Mouse (Mus musculus) neural tube, embryonic 13.5 days (tissue): ENCODE measurements around the gene Vegfb. TPM values are rescaled to one million over a fixed set of nuclear protein-coding genes. Genes with fewer than 3 reads are reported as not detected.

Experiments
- ATAC-seq: fragments of 200-750 bp; cut with Nextera tagmentation; 2 replicates; pipeline ENCODE4 v1.8.0; 2017; ENCODE audit warnings: low read depth, mild to moderate bottlenecking, moderate TSS enrichment, moderate library complexity
- H3K27ac ChIP-seq: fragments of 300-500 bp; sonication (generic); replicated peaks from 2 replicates; pipeline ENCODE4 v1.5.1; 2015; ENCODE audit warnings: moderate library complexity, mild to moderate bottlenecking, inconsistent platforms
- H3K27me3 ChIP-seq: fragments of 300-500 bp; sonication (generic); 2 replicates; pipeline ENCODE4 v1.6.1; 2015; ENCODE audit warnings: mild to moderate bottlenecking, inconsistent platforms
- H3K36me3 ChIP-seq: fragments of 300-500 bp; sonication (generic); 2 replicates; pipeline ENCODE4 v1.6.1; 2015; ENCODE audit warnings: mild to moderate bottlenecking, inconsistent platforms
- H3K4me1 ChIP-seq: fragments of 300-500 bp; sonication (generic); replicated peaks from 2 replicates; pipeline ENCODE4 v1.6.1; 2015; ENCODE audit warnings: inconsistent platforms
- H3K4me2 ChIP-seq: fragments of 300-500 bp; sonication (generic); 2 replicates; pipeline ENCODE4 v1.6.1; 2015; ENCODE audit warnings: inconsistent platforms, mild to moderate bottlenecking, moderate library complexity
- H3K4me3 ChIP-seq: fragments of 300-500 bp; sonication (generic); 2 replicates; pipeline ENCODE4 v1.5.1; 2015; ENCODE audit warnings: mild to moderate bottlenecking, inconsistent platforms
- H3K9ac ChIP-seq: fragments of 300-500 bp; sonication (generic); 2 replicates; pipeline ENCODE4 v1.6.1; 2015; ENCODE audit warnings: moderate library complexity, mild to moderate bottlenecking, inconsistent platforms
- H3K9me3 ChIP-seq: fragments of 300-500 bp; sonication (generic); 2 replicates; pipeline ENCODE4 v1.6.1; 2016; ENCODE audit warnings: inconsistent platforms
- WGBS: fragments of 180-500 bp; shearing (Covaris S2); methylation state at CpG from one replicate; pipeline ENCODE4 v1.1.7; 2015; 5-methylcytosine and 5-hydroxymethylcytosine counted together
- polyA plus RNA-seq: library from polyadenylated mRNA; unstranded; fragments of >200 nt; fragmentation: Nextera tagmentation; extraction: Ambion mirVana; gene quantifications from 2 replicates; pipeline ENCODE4 v1.2.1, GENCODE M21; 2015

Vegfb gene
- polyA plus RNA-seq, 1 experiment from 2014 or later, result 39.3 TPM

- Histone ChIP-seq H3K9ac (peak overlapping the region; percentile 75), H3K9me3 (no peaks in the 10 kb centered on the region), H3K4me2 (peak overlapping the region; percentile 69), H3K27ac (no peak overlapping the region), H3K27me3 (peaks cover 87% of the 10 kb centered on the region), H3K4me3 (peak overlapping the region; percentile 42; the same call in 1 of the 2 replicates), H3K36me3 (no peaks in the 10 kb centered on the region), H3K4me1 (peaks cover 19% of the 10 kb centered on the region)
- no peak for ATAC-seq
- 19% methylated on average over 4 of the region's 4 CpGs for WGBS
Measured at GRCm38 (mm10) chr19:6933102-6933435, 54.4 kb downstream of the Vegfb start.

Other genes with a start within 250 kb of the Vegfb start
- gene Rps6ka4, start 147.0 kb downstream of the Vegfb start, polyA plus RNA-seq, result 8.4 and 9.8 TPM in 2 replicates
- 0.54 and 1.3 TPM in 2 replicates for gene Ccdc88b, start 129.4 kb downstream of the Vegfb start, polyA plus RNA-seq
- gene Trmt112, start 78.0 kb downstream of the Vegfb start, polyA plus RNA-seq, result 117 and 159 TPM in 2 replicates
- gene Prdx5, start 77.5 kb downstream of the Vegfb start, polyA plus RNA-seq, result 294 and 302 TPM in 2 replicates
- gene Esrra, start 65.8 kb downstream of the Vegfb start, polyA plus RNA-seq, result 15.5 and 16.9 TPM in 2 replicates
- gene Catsperz, start 62.3 kb downstream of the Vegfb start, polyA plus RNA-seq, result 3.0 and 7.9 TPM in 2 replicates
- gene Kcnk4, start 53.1 kb downstream of the Vegfb start, polyA plus RNA-seq, result 3.4 and 5.2 TPM in 2 replicates
- 90.4 and 95.1 TPM in 2 replicates for gene Bad, start 45.8 kb downstream of the Vegfb start, polyA plus RNA-seq
- gene Gpr137, start 45.2 kb downstream of the Vegfb start, polyA plus RNA-seq, result 50.6 and 57.0 TPM in 2 replicates
- 191 and 211 TPM in 2 replicates for gene Ppp1r14b, start 12.7 kb downstream of the Vegfb start, polyA plus RNA-seq
- 23.8 and 27.3 TPM in 2 replicates for gene Plcb3, start 11.2 kb downstream of the Vegfb start, polyA plus RNA-seq
- 104 and 120 TPM in 2 replicates for gene Fkbp2, start 7.2 kb downstream of the Vegfb start, polyA plus RNA-seq
- 21.5 and 23.0 TPM in 2 replicates for gene Dnajc4, start 4.9 kb upstream of the Vegfb start, polyA plus RNA-seq
- 22.6 and 25.8 TPM in 2 replicates for gene Nudt22, start 8.5 kb upstream of the Vegfb start, polyA plus RNA-seq
- 14.9 and 18.2 TPM in 2 replicates for gene Trpt1, start 8.5 kb upstream of the Vegfb start, polyA plus RNA-seq
- 4.4 and 4.9 TPM in 2 replicates for gene Fermt3, start 31.8 kb upstream of the Vegfb start, polyA plus RNA-seq
- gene Stip1, start 52.3 kb upstream of the Vegfb start, polyA plus RNA-seq, result 244 and 248 TPM in 2 replicates
- 4.4 and 5.2 TPM in 2 replicates for gene Macrod1, start 69.2 kb upstream of the Vegfb start, polyA plus RNA-seq
- gene Flrt1, start 118.1 kb upstream of the Vegfb start, polyA plus RNA-seq, result 9.6 and 10.9 TPM in 2 replicates
- gene Otub1, start 218.7 kb upstream of the Vegfb start, polyA plus RNA-seq, result 227 and 243 TPM in 2 replicates
- gene Cox8a, start 230.0 kb upstream of the Vegfb start, polyA plus RNA-seq, result 918 and 1,011 TPM in 2 replicates